Mouse (Mus musculus): ENCODE results near the gene a.

a gene

DNA sequence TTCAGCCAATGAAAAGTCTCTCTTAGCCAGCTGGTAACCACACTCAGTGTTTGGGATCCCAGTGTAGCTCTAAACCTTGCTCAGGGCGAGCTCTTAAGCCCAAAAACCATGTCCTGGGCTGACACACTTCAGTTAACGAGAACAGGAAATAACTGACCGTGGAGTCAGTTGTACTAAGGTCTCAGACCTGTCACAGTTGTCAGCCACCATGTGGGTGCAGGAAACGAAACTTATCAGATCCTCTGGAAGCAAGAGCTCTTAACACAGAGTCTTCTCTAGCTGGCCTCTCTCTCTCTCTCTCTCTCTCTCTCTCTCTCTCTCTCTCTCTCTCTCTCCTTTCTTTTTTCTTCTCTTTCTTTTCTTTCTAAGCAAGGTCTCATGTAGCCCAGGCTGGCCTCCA lies 302.2 kb downstream of the a start:
- DNase-seq (ENCODE audit: low read depth, low spot score), result peak; percentile 61

DNA sequence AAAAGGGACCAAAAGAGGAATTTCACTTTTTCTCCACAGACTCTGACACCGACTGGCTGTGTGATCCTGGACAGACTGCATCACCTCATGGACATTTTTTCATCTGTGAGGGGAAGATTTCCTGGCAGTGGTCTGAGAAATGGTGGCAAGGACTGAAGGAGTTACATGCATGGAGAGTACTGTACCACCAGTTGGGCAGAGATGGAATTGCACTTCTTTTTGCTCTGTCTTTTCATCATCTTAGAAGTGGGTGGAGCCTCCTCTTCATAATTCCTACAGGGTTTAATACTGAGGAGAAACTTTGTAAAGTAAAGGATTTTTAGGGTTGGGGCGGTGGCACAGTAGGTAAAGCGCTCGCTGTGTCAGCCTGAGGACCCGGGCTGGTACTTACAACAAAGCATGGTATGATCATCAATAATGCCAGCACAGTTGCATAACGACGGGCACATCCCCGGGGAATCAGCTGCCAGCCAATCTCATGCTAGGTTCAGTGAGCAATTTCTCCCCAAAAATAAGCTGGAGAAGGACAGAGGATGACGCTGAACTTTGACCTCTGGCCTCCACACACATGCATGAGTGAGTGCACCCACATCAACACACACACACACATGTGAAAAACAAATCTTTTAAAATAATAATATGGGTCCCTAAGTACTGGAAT lies 307.6 kb downstream of the a start:
- DNase-seq (ENCODE audit: low read depth, low spot score), result peak; percentile 43

DNA sequence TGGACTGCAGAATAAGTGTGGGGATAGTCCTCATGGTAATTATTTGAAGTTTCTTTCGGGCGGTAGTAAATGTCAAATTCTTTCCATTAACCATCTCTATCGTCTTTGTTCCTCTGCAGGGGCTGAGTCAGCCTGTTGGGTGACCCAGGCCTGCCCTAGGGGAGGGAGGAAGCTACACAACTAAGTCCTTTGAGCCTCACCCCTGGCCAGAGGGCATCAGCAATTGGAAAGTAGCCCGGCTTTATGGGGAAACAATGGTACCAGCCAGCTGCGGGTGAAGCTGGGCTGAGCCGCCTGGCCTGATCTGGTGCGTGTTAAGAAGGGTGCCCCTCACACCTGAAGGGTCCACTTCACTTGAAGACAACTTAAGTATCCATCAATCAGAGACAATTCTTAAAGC lies 308.2 kb downstream of the a start:
- DNase-seq (ENCODE audit: low read depth, low spot score), result no peak

DNA sequence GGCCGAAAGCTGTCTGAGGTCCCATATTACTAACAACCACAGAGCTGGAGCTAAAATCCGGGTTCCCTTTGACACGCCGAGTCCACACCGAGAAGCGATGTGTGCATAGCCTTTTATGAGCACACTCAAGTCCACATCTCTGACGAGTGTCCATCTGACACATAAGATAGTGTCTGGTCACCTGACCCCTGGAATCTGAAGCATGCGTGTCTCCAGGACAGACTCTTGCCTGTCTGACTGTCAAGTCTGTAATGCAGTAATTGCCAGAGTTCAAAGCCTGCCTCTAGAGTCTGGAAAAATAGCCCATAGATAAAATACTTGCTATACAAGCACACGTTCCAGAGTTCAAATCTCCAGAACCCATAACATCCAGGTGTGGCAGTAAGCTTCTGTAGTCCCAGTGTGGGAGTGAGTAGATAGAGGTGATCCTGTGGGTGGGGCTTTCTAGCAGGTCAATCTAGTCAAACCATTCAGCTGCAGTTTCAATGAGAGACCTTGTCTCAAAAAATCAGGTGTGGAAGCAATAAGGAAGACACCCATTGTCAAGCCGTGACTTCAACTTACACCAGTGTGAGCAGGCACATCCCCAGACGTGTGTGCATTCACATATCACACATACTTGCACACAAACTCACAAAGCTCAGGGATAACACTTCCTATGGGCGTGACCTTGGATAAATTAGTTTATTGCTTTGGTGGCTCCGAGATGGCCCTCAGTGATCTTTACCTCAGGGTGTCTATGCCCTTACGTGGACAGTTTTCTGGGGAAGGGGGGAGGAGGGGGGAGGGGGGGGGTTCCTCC lies 309.0 kb downstream of the a start:
- DNase-seq (ENCODE audit: low read depth, low spot score), result no peak
